Mouse (Mus musculus): Measurements from ENCODE around the gene Lemd2.

Gene Lemd2

GRCm38 (mm10) chr17:27154256-27154655, 50.0 kb downstream of the Lemd2 start:
- no peak for DNase-seq

- no peak for DNase-seq
These were observed 50.5 kb downstream of the Lemd2 start for GRCm38 (mm10) chr17:27153773-27154193.

- no peak for DNase-seq
These were observed 51.1 kb downstream of the Lemd2 start for GRCm38 (mm10) chr17:27152976-27153723.

- peak; percentile 47 for DNase-seq
These were observed 52.9 kb downstream of the Lemd2 start for GRCm38 (mm10) chr17:27151411-27151810.

GRCm38 (mm10) chr17:27150871-27151270, 53.4 kb downstream of the Lemd2 start:
- no peak for DNase-seq

- no peak for DNase-seq
These were observed 57.8 kb downstream of the Lemd2 start for GRCm38 (mm10) chr17:27146323-27146923.

- DNase-seq: no peak
These were observed 60.1 kb downstream of the Lemd2 start for GRCm38 (mm10) chr17:27144152-27144551.

- DNase-seq: no peak
These were observed 62.3 kb downstream of the Lemd2 start for GRCm38 (mm10) chr17:27141971-27142450.

- no peak for DNase-seq
These were observed 64.0 kb downstream of the Lemd2 start for GRCm38 (mm10) chr17:27140262-27140661.

Measured in thymus, postnatal 14 days (tissue).